Mouse (Mus musculus): Measurements from ENCODE around the gene Stat4.

DNA sequence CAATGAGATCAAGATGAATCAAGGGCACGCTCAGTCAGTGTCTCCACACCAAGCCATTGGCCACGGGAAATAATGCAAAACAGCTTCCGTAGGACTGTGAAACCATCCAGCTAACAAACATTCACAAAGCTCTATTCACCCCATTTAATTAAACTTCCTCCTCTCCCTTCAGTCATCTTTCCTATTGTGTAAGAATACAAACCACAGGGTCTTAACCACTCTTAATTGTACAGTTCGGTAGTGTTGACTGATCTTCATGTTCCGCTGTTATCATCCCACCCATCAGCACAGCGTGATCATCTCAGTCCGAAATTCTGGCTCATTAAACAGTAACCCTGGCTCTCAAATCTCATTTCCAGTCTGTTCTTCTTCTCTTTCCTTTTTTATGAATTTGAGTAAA, 25.8 kb downstream of the Stat4 start:
- no peak for TF ChIP-seq CTCF (IDR thresholded peaks at IDR 0.05; ENCODE audit: extremely low read depth, insufficient read depth, insufficient read length, insufficient replicate concordance)
- no peak for TF ChIP-seq POLR2A (IDR thresholded peaks at IDR 0.05; ENCODE audit: low read depth, low read length)
